Comparison of ENCODE assay signal across 9 mouse cellular contexts in genomic region chr11:109192673-109193557, GRCm38 (mm10). TPM values are rescaled to one million over a fixed set of nuclear protein-coding genes. Genes with fewer than 3 reads are reported as not detected.
DNase-seq lines count a peak whose midpoint lies in the region; ATAC-seq and TF ChIP-seq lines count a peak whose summit lies in the region.
"Had no signal": no experiment of that assay in that cellular context is flagged by ENCODE, and none has a peak within 500 bp of the region (broad histone marks: within the 10 kb centered on the region; RNA-seq: fewer than 3 reads in every experiment).

No protein-coding gene starts in this region.

- H3K36me3 ChIP-seq in CH12.LX (replicated peaks in 1 of 2; ENCODE audit: control insufficient read depth in 1 of 2, insufficient read depth in 1 of 2, low read length in 1 of 2), result no peaks in the 10 kb centered on the region

- dilution Hi-C loops in CH12.LX (cut with MboI; ENCODE audit: extremely low pct_ligation_motif_present, extremely low pct_unique_long_range_greater_than_20kb, low sequenced_read_pairs), result no loop called here

- peak; percentile 84 for DNase-seq in CH12.LX (ENCODE audit: extremely low read depth)
- peak; percentile 90 for DNase-seq in brain, embryonic 14.5 days (ENCODE audit: low read depth)
- peak; percentile 66 to 78 for DNase-seq in heart, postnatal 14 days
- DNase-seq in kidney, postnatal 4 days, result peak; percentile 89 to 90
- DNase-seq in lung, adult 18-20 months, result peak; percentile 62 to 65
- DNase-seq in ovary, postnatal 14 days (ENCODE audit: low spot score), result peak; percentile 74
- peak; percentile 19 to 69 for DNase-seq in thymus, postnatal 10 days (ENCODE audit: low spot score in 2 of 2)

- in situ Hi-C loops in CH12.LX (cut with MboI; ENCODE audit: low pct_ligation_motif_present, low pct_unique_long_range_greater_than_20kb, low sequenced_read_pairs), result loop anchor here (10.0 to 25.0 kb wide), 2 partner anchors 606 to 738 kb away; no protein-coding TSS in a partner anchor

- peaks cover 6% of the 10 kb centered on the region for H3K27me3 ChIP-seq in CH12.LX (replicated peaks)

- intact Hi-C loops in heart, postnatal 14 days (cut with DNase I), result loop anchor here (1.0 to 5.0 kb wide), 2 partner anchors 266 to 744 kb away; no protein-coding TSS in a partner anchor

- H3K4me3 ChIP-seq in CH12.LX (replicated peaks in 1 of 3; ENCODE audit: low read depth in 2 of 3, low read length in 2 of 3, poor library complexity in 1 of 3), result no peak overlapping the region

- H3K9ac ChIP-seq in CH12.LX (ENCODE audit: insufficient read depth, low read depth), result no peak overlapping the region

- TF ChIP-seq RAD21 in CH12.LX (IDR thresholded peaks at IDR 0.05; ENCODE audit: low read depth, low read length), result peak; percentile 97

- TF ChIP-seq CTCF in CH12.LX (conservative IDR thresholded peaks at IDR 0.05 in 1 of 2, IDR thresholded peaks at IDR 0.05 in 1 of 2; ENCODE audit: low read depth in 2 of 2, low read length in 2 of 2), result peak; percentile 78 to 96
- TF ChIP-seq CTCF in brain, embryonic 14.5 days (IDR thresholded peaks at IDR 0.05; ENCODE audit: borderline replicate concordance, extremely low read depth, insufficient read depth, insufficient read length), result peak; percentile 95

- TF ChIP-seq POLR2A in CH12.LX (IDR thresholded peaks at IDR 0.05; ENCODE audit: low read depth, low read length), result no peak
- no peak for TF ChIP-seq POLR2A in brain, embryonic 14.5 days (IDR thresholded peaks at IDR 0.05; ENCODE audit: borderline replicate concordance, extremely low read depth, insufficient read depth, insufficient read length, poor library complexity, severe bottlenecking)

- peaks cover 9% of the 10 kb centered on the region for H3K9me3 ChIP-seq in CH12.LX (replicated peaks; ENCODE audit: low read length)

- no peak overlapping the region for H3K4me2 ChIP-seq in CH12.LX (ENCODE audit: insufficient read depth, low read depth, poor library complexity, severe bottlenecking)

- TF ChIP-seq EP300 in CH12.LX (IDR thresholded peaks at IDR 0.05; ENCODE audit: low read length), result no peak

- H3K27ac ChIP-seq in CH12.LX (ENCODE audit: insufficient read depth, low read depth), result no peak overlapping the region

- H3K79me2 ChIP-seq in CH12.LX (replicated peaks; ENCODE audit: control insufficient read depth, extremely low read depth, insufficient read depth, poor library complexity, severe bottlenecking), result no peaks in the 10 kb centered on the region

- ATAC-seq in erythroblast, adult 5-6 weeks (replicated peaks; ENCODE audit: low FRiP score, poor library complexity, severe bottlenecking), result peak; percentile 62; the same call in 1 of the 2 replicates

- 0 out of 4 replicates have a peak, but pooled peaks cover 0 to 3% of the 10 kb centered on the region in 2 experiments for H3K4me1 ChIP-seq in CH12.LX (ENCODE audit: control insufficient read depth in 1 of 2, insufficient read depth in 2 of 2)

TF ChIP-seq in CH12.LX, 34 proteins besides CTCF, POLR2A, EP300 and RAD21:
- TF ChIP-seq IRF4 (IDR thresholded peaks at IDR 0.05; ENCODE audit: low read depth, low read length), result peak; percentile 45; the same call in 1 of the 2 replicates
- no peak for TF ChIP-seq ETS1 (conservative IDR thresholded peaks at IDR 0.05; ENCODE audit: low read depth, low read length)
- peak; percentile 63 for TF ChIP-seq ZC3H11A (IDR thresholded peaks at IDR 0.05; ENCODE audit: low read depth, low read length)
- TF ChIP-seq SMC3 (IDR thresholded peaks at IDR 0.05; ENCODE audit: low read depth, low read length), result peak; percentile 89

RNA-seq across cellular contexts. Expression of gene E030025P04Rik, which starts 48.7 kb away (rescaled TPM):
- not detected in 2 replicates for total RNA-seq in CH12.LX (2012; rRNA removed)
- not detected in 2 replicates for total RNA-seq in CH12.LX (2014; rRNA removed)
- polyA plus RNA-seq in CH12.LX (2012; ENCODE audit: insufficient read length, low read depth), result not detected in 2 replicates
- polyA plus RNA-seq in brain, embryonic 14.5 days (2012; rRNA removed), result not detected in 2 replicates
- total RNA-seq in erythroblast, adult 5-6 weeks (2015; ENCODE audit: low replicate concordance), result not detected in 2 replicates
- total RNA-seq in erythroblast, adult 5-6 weeks (2017; ENCODE audit: low replicate concordance), result not detected in 2 replicates
- total RNA-seq in heart, postnatal 14 days (2021), result not detected
- polyA plus RNA-seq: gonadal fat pad, adult 2 months had no signal
